Mouse (Mus musculus) intestine, embryonic 15.5 days (tissue): Measurements from ENCODE around the gene Sgta. TPM values are rescaled to one million over a fixed set of nuclear protein-coding genes. Genes with fewer than 3 reads are reported as not detected.
A peak's percentile ranks its signal among the peaks of the same experiment; 100 is the strongest.
"Not testable (repeated sequence)": the region's sequence is repeated elsewhere in the genome, so short reads cannot be mapped to it uniquely, and the experiment has no call there.

ENCODE experiments used
- ATAC-seq: fragments of 200-750 bp; cut with Nextera tagmentation; 2 replicates; pipeline ENCODE4 v1.8.0; 2017; ENCODE audit warnings: moderate TSS enrichment, moderate library complexity
- H3K27ac ChIP-seq: fragments of 300-500 bp; sonication (generic); 2 replicates; pipeline ENCODE4 v1.5.1; 2015; ENCODE audit warnings: mild to moderate bottlenecking, inconsistent platforms
- H3K27me3 ChIP-seq: fragments of 300-500 bp; sonication (generic); replicated peaks from 2 replicates; pipeline ENCODE4 v1.6.1; 2015; ENCODE audit warnings: inconsistent platforms
- H3K36me3 ChIP-seq: fragments of 300-500 bp; sonication (generic); 2 replicates; pipeline ENCODE4 v1.6.1; 2015; ENCODE audit warnings: inconsistent platforms
- H3K4me1 ChIP-seq: fragments of 300-500 bp; sonication (generic); replicated peaks from 2 replicates; pipeline ENCODE4 v1.6.1; 2015; ENCODE audit warnings: inconsistent platforms
- H3K4me2 ChIP-seq: fragments of 300-500 bp; sonication (generic); replicated peaks from 2 replicates; pipeline ENCODE4 v1.6.1; 2015; ENCODE audit warnings: mild to moderate bottlenecking, inconsistent platforms
- H3K4me3 ChIP-seq: fragments of 300-500 bp; sonication (generic); replicated peaks from 2 replicates; pipeline ENCODE4 v1.5.1; 2015; ENCODE audit warnings: inconsistent platforms
- H3K9ac ChIP-seq: fragments of 300-500 bp; sonication (generic); 2 replicates; pipeline ENCODE4 v1.6.1; 2015; ENCODE audit warnings: inconsistent platforms
- H3K9me3 ChIP-seq: fragments of 300-500 bp; sonication (generic); 2 replicates; pipeline ENCODE4 v1.6.1; 2016; ENCODE audit warnings: inconsistent platforms
- WGBS: fragments of 180-500 bp; shearing (Covaris S2); methylation state at CpG from one replicate; pipeline ENCODE4 v1.1.7; 2015; 5-methylcytosine and 5-hydroxymethylcytosine counted together
- polyA plus RNA-seq: library from polyadenylated mRNA; unstranded; fragments of >200 nt; fragmentation: Nextera tagmentation; extraction: Ambion mirVana; gene quantifications from 2 replicates; pipeline ENCODE4 v1.2.1, GENCODE M21; 2015

Gene Sgta
- polyA plus RNA-seq, 1 experiment from 2014 or later: 166 TPM

DNA sequence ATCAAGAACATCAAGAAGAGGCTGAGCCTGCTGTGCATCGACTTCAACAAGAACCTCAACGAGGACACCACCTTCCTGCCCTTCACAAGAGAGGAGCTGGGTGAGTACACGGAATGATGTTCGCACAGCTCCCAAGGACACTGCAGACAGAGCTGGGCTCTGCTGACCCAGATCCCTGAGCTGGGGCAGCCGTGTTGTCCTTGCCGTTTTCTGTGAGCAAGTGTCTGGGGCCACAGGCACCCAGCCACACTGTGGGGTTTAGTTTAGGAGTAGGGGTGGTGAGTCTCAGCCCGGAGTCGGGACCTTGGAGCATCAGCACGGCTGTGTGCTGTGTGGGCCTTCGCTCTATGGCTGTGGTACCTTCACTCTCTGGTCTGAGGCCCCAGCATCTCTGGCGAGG lies 17.9 kb upstream of the Sgta start:
- Histone ChIP-seq H3K9ac (no peak overlapping the region), H3K9me3 (no peaks in the 10 kb centered on the region), H3K4me2 (no peak overlapping the region), H3K27ac (no peak overlapping the region), H3K36me3 (peaks cover 60% of the 10 kb centered on the region), H3K4me3 (no peak overlapping the region), H3K4me1 (0 out of 2 replicates have a peak, but pooled peaks cover 7% of the 10 kb centered on the region), H3K27me3 (no peaks in the 10 kb centered on the region)
- no peak for ATAC-seq
- 92% methylated on average over 11 of the region's 11 CpGs for WGBS

DNA sequence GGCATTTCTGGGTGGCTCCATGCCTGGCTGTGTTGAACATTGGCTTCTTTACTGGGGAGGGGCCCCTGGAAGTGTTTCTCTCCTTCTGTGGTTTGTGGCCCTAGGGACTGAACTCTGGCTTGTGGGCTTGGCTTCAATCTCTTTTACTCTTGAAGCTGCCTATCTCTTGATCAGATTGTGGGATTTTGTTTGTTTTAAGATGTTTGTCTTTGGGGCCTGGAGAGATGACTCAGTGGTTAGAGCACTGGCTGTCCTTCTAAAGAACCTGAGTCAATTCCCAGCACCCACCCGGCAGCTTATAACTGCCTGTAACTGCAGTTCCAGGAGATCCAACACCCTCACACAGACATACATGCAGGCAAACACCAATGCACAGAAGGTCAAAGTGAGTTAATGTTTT lies 16.4 kb upstream of the Sgta start:
- no peak overlapping the region for H3K27ac ChIP-seq
- no peak overlapping the region for H3K4me2 ChIP-seq
- H3K27me3 ChIP-seq: no peaks in the 10 kb centered on the region
- no peak overlapping the region for H3K4me3 ChIP-seq
- 71% methylated on average over 1 of the region's 1 CpGs for WGBS
- H3K4me1 ChIP-seq: 0 out of 2 replicates have a peak, but pooled peaks cover 12% of the 10 kb centered on the region
- H3K9ac ChIP-seq: no peak overlapping the region
- no peaks in the 10 kb centered on the region for H3K9me3 ChIP-seq
- ATAC-seq: no peak
- H3K36me3 ChIP-seq: peaks cover 53% of the 10 kb centered on the region

DNA sequence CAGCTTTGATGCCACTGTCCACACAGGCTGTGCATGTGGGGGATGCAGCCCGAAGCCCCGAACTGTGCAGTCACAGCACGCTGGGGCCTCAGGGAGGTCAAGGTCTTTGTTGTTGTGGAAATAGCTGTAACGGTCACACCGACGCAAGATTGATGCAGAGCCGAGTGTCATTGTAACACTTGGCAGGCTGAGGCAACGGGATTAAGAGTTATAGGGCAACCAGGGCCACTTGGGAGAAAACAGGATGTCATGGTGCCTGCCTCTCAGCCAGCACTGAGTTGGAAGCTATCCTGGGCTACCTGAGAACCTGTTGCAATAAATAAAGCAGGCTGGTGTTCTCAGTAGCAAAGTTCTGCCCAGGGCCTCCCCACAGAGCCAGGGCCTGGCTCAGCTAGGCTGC lies 15.8 kb upstream of the Sgta start:
- 82% methylated on average over 8 of the region's 8 CpGs for WGBS
- no peaks in the 10 kb centered on the region for H3K9me3 ChIP-seq
- H3K4me2 ChIP-seq: no peak overlapping the region
- no peaks in the 10 kb centered on the region for H3K27me3 ChIP-seq
- H3K27ac ChIP-seq: no peak overlapping the region; the same call in 1 of the 2 replicates
- peaks cover 46% of the 10 kb centered on the region for H3K36me3 ChIP-seq
- H3K4me3 ChIP-seq: no peak overlapping the region
- H3K4me1 ChIP-seq: peaks cover 18% of the 10 kb centered on the region
- no peak for ATAC-seq
- no peak overlapping the region for H3K9ac ChIP-seq

DNA sequence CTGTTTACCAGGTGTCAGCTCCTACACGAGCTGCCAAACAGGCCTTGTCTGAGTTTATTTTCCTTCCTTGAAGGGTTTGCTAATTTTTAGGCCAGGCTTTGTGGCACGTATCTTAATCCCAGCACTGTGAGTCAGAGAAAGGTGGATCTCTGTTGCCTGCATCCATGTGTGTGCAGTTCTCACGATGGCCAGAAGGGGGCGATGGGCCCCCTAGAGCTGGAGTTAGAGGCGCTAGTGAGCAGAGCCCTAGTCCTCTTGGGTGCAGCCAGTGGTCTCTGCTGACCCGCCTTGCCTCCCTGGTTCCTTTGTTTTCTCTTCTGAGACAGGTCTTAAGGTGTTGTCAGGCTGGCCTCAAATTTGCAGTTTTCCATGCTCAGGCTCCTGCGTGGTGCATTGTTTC lies 13.5 kb upstream of the Sgta start:
- Histone ChIP-seq H3K27ac (no peak overlapping the region), H3K4me2 (no peak overlapping the region), H3K9me3 (no peaks in the 10 kb centered on the region), H3K4me3 (no peak overlapping the region), H3K9ac (no peak overlapping the region), H3K27me3 (no peaks in the 10 kb centered on the region), H3K36me3 (peaks cover 30% of the 10 kb centered on the region), H3K4me1 (peaks cover 23% of the 10 kb centered on the region)
- no peak for ATAC-seq
- 67% methylated on average over 7 of the region's 7 CpGs for WGBS

DNA sequence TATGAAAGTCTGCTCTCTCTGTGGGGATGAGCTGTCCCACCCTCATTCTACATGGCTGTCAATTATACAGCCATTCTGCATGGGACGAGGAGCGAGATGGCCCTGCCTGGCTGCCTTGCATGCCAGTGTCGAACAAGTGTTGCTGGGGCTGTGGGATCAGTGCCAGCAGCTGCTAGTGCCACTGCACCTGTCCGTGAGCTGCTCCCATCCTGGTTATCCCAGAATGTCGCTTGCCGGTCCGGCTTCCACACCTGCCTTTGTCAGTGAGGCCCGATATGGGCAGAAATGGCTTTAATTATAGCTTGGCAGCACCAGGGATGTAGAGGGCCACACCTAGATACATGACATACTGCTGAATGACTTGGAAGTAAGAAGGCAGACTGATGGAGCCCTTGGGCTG lies 12.3 kb upstream of the Sgta start:
- 96% methylated on average over 8 of the region's 8 CpGs for WGBS
- Histone ChIP-seq H3K27ac (no peak overlapping the region), H3K36me3 (peaks cover 19% of the 10 kb centered on the region), H3K9me3 (no peaks in the 10 kb centered on the region), H3K27me3 (no peaks in the 10 kb centered on the region), H3K4me3 (no peak overlapping the region), H3K4me2 (no peak overlapping the region), H3K4me1 (peaks cover 23% of the 10 kb centered on the region), H3K9ac (no peak overlapping the region)
- no peak for ATAC-seq

DNA sequence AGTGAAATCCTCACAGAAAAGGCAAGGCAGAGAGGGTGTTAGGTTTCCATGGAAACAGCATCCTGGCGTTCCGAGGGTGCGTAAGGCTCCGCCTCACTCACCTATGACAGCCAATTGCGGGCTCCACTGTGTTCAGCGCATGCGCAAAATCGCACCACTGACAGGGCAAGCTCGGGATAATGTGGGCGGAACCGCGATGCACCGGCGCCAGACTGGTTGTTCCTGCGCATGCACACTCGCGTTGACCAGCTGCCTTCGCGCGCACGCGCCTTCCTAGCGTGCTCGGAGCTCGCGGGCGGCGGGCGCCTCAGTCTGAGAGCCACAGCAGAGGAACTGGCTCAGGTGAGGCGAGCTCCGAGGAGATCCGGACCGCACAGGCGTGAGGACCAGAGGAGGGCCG lies 9.9 kb upstream of the Sgta start, which contains the start of gene Thop1:
Gene Thop1 (plus strand): TSS at position 200 of the 400 bp plus-strand sequence.
- Histone ChIP-seq H3K9ac (peak within 1 kb of the TSS; percentile 83), H3K9me3 (no peaks in the 10 kb centered on the region), H3K4me3 (peak within 1 kb of the TSS; percentile 62), H3K27me3 (no peaks in the 10 kb centered on the region), H3K36me3 (peaks cover 14% of the 10 kb centered on the region), H3K27ac (no peak within 1 kb of the TSS), H3K4me1 (peaks cover 16% of the 10 kb centered on the region), H3K4me2 (peak within 1 kb of the TSS; percentile 74)
- peak; percentile 98 for ATAC-seq
- under 1% methylated on average over 35 of the region's 35 CpGs for WGBS

DNA sequence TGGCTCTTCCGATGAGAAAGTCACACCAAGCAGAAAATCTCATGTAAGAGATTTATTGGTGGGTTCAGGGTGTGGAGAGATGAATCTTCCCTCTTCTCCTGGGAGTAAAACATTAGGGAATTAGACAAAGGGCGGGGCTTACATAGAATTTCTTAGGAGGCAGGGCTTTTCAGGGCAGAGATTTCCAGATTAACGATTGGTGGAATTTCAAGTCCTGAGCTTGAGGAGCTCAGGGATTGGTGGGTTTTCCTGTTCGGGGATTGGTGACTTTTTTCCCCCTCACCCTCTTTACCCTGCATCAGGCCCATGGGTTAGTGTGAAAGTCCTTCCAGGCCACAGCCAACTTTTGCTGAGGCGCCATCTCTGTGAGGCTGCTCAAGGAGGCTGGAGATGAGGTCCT lies 8.7 kb upstream of the Sgta start:
- Histone ChIP-seq H3K4me2 (no peak overlapping the region), H3K9ac (no peak overlapping the region), H3K27me3 (no peaks in the 10 kb centered on the region), H3K36me3 (peaks cover 9% of the 10 kb centered on the region; the same call in 1 of the 2 replicates), H3K4me1 (peaks cover 16% of the 10 kb centered on the region), H3K4me3 (no peak overlapping the region), H3K9me3 (no peaks in the 10 kb centered on the region), H3K27ac (no peak overlapping the region)
- no peak for ATAC-seq
- WGBS: 69% methylated on average over 5 of the region's 5 CpGs

DNA sequence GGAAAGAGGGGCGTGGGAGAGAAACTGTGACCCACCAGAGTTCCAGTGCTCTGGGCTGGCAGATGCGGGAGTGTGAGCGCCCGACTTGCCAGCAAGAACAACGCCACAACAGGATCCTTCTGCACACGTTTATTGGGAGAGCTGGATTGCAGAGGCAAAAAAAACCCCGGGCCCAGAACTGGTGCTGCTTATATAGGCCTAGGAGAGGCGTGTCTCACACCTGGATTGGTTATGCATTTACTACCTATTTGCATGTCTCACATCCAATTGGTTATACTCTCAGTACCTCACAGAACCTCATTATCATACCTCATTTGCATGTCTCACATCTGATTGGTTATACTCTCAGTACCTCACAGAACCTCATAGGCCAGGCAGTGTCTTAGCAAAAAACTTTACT lies 4.5 kb upstream of the Sgta start:
- not testable (repeated sequence) for ATAC-seq, H3K9ac ChIP-seq, H3K4me1 ChIP-seq, H3K27me3 ChIP-seq, H3K9me3 ChIP-seq, H3K4me3 ChIP-seq, H3K36me3 ChIP-seq, H3K27ac ChIP-seq, H3K4me2 ChIP-seq
- WGBS: 87% methylated on average over 8 of the region's 8 CpGs

DNA sequence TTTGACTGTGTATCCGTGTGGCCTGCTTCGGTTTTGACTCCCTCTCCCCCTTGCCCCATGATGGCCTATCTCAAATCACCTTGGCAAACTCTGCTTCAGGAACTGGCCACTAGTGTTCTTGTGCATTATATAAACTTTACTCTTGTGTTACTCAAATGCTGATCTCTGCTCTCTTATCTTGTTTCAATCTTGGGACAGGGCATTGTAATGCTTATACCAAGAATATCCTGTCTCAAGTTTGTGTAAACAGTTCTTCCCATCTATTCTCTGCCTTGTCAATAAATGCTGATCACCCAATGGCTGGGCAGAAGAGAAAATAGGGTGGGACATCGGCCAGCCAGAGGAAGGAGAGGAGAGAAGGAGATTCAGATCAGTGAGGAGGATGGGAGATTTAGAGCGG lies 2.7 kb upstream of the Sgta start:
- Histone ChIP-seq H3K27ac (no peak overlapping the region), H3K9ac (no peak overlapping the region), H3K27me3 (no peaks in the 10 kb centered on the region), H3K36me3 (no peaks in the 10 kb centered on the region), H3K4me3 (no peak overlapping the region), H3K4me2 (no peak overlapping the region), H3K9me3 (no peaks in the 10 kb centered on the region), H3K4me1 (peaks cover 14% of the 10 kb centered on the region)
- 58% methylated on average over 4 of the region's 4 CpGs for WGBS
- no peak for ATAC-seq

DNA sequence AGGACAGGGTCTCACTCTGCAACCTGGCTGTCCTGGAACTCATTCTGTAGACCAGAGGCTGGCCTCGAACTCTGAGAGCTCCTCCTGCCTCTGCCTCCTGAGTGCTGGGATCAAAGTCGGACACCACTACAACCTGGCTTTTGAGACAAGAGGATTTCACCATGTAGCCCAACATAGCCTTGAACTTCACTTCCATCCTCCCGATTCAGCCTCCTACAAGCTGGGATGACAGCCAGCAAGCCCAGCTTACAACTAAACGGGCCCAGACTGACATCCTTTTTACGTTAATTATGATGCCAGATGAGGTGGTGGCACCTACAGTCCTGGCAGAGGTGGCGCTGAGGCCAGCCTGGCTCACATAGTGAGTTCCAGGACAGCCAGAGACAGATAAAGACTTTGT lies 1.1 kb downstream of the Sgta start:
- H3K9ac ChIP-seq: peak overlapping the region; percentile 77; the same call in 1 of the 2 replicates
- peak overlapping the region; percentile 82 for H3K4me2 ChIP-seq
- 85% methylated on average over 6 of the region's 6 CpGs for WGBS
- no peak overlapping the region for H3K27ac ChIP-seq
- H3K9me3 ChIP-seq: no peaks in the 10 kb centered on the region
- no peak for ATAC-seq
- H3K27me3 ChIP-seq: no peaks in the 10 kb centered on the region
- H3K36me3 ChIP-seq: no peaks in the 10 kb centered on the region
- H3K4me1 ChIP-seq: peaks cover 15% of the 10 kb centered on the region
- H3K4me3 ChIP-seq: peak overlapping the region; percentile 76

DNA sequence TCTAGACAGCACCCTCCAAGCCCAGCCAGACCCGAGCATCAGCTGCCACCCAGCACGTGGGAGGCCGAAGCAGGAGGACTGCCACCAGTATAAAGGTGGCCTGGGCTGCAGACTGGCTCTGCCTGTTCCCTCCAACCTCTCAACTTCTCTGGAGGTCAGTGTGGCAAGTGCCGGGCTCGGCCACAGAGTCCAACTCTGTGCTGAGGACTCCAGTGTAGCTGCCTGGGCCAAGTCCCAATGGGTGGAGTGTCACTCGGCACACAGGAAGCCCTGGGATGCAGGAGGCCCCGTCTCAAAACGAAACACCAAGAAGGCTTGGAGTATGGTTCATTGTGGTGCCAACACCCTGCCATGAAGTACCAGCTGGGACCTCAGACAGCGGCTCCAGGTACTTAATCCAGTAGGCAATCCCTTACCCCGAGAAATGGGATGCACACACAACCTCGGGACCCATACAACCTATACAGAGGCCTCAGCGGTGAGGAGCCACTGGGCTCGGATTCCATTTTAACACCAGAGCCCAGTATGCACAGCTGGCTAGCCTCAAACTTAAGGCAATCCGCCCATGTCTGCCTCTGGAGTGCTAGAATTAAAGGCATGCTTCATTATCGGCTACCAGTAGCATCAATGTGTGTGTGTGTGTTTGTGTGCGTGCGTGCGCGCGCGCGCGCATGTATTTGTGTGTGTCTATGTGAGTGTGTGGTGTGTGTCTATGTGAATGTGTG lies 2.4 kb downstream of the Sgta start:
- no peaks in the 10 kb centered on the region for H3K27me3 ChIP-seq
- no peak overlapping the region for H3K27ac ChIP-seq
- H3K4me3 ChIP-seq: no peak overlapping the region
- no peaks in the 10 kb centered on the region for H3K9me3 ChIP-seq
- H3K4me2 ChIP-seq: no peak overlapping the region
- ATAC-seq: no peak
- peaks cover 15% of the 10 kb centered on the region for H3K4me1 ChIP-seq
- WGBS: 91% methylated on average over 23 of the region's 23 CpGs
- no peaks in the 10 kb centered on the region for H3K36me3 ChIP-seq
- H3K9ac ChIP-seq: no peak overlapping the region

DNA sequence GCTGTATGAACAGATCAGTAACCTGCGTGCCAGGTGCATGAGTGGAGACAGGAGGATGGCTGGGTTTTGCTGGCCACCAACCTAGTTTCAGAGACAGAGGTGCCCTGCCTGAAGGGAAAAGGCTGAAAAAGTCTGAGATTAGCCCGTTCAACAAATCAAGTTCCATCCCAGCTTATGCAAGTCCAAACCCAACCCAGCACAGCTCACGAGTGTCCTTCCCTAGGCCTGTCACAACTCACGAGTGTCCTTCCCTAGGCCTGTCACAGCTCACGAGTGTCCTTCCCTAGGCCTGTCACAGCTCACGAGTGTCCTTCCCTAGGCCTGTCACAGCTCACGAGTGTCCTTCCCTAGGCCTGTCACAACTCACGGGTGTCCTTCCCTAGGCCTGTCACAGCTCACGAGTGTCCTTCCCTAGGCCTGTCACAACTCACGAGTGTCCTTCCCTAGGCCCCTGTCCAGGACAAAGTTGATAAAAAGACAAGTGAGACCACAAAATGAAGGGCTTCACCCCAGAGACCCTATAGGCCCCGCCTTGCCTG lies 4.1 kb downstream of the Sgta start:
- not testable (repeated sequence) for H3K4me2 ChIP-seq, H3K9me3 ChIP-seq, H3K4me3 ChIP-seq, H3K9ac ChIP-seq, H3K27me3 ChIP-seq, ATAC-seq, H3K27ac ChIP-seq
- peaks cover 10% of the 10 kb centered on the region for H3K36me3 ChIP-seq
- peaks cover 15% of the 10 kb centered on the region for H3K4me1 ChIP-seq
- WGBS: 83% methylated on average over 11 of the region's 11 CpGs

DNA sequence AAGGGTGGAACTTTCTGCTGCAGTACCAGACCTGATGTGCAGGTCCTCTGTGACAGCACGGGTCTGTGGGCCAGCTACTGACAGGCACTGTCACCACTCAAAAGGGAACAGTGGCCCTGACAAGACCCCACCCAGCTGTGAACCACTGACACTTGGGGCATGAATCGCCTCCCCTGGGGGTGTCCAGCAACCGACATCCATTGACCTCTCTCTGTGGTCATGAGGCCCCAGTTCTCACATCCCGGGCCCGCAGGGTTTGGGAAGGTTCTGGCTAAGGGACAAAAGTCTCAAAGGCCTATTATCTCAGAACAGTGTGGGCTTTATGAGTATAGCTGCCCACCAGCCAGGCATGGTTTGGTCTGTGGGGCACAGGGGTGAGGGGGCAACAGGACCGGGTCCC lies 4.8 kb downstream of the Sgta start:
- Histone ChIP-seq H3K4me3 (no peak overlapping the region), H3K4me2 (no peak overlapping the region), H3K27me3 (no peaks in the 10 kb centered on the region), H3K4me1 (peaks cover 15% of the 10 kb centered on the region), H3K9ac (no peak overlapping the region), H3K27ac (no peak overlapping the region), H3K9me3 (no peaks in the 10 kb centered on the region), H3K36me3 (peaks cover 15% of the 10 kb centered on the region)
- 87% methylated on average over 6 of the region's 6 CpGs for WGBS
- ATAC-seq: no peak
